Mouse (Mus musculus) CH12.LX (cell line): ENCODE results near the gene Uvrag.

ENCODE experiments used
- CTCF ChIP-seq, 2 experiments: IDR thresholded peaks in 1 of 2; conservative IDR thresholded peaks in 1 of 2; 2 replicates each; pipeline ENCODE4 v1.5.1; 2011 to 2012; ENCODE audit warnings: low read depth in 2 of 2, low read length in 2 of 2, improper control_type of control experiment in 1 of 2, inconsistent platforms in 1 of 2, mild to moderate bottlenecking in 1 of 2, moderate library complexity in 1 of 2
- ELF1 ChIP-seq: IDR thresholded peaks from 2 replicates; pipeline ENCODE4 v1.6.1; 2014; ENCODE audit warnings: low read depth, mild to moderate bottlenecking, inconsistent platforms, low read length, improper control_type of control experiment
- EP300 ChIP-seq: IDR thresholded peaks from 2 replicates; pipeline ENCODE4 v1.6.1; 2011; ENCODE audit warnings: low read length, improper control_type of control experiment
- JUND ChIP-seq: conservative IDR thresholded peaks from 2 replicates; pipeline ENCODE4 v1.6.1; 2011; ENCODE audit warnings: low read depth, low read length, improper control_type of control experiment
- MAX ChIP-seq: IDR thresholded peaks from 2 replicates; pipeline ENCODE4 v1.6.1; 2011; ENCODE audit warnings: low read length, improper control_type of control experiment
- MEF2A ChIP-seq: IDR thresholded peaks from 2 replicates; pipeline ENCODE4 v1.6.1; 2014; ENCODE audit warnings: low read depth, mild to moderate bottlenecking, inconsistent platforms, low read length, improper control_type of control experiment, borderline replicate concordance
- MYC ChIP-seq: IDR thresholded peaks from 2 replicates; pipeline ENCODE4 v1.6.1; 2011; ENCODE audit warnings: low read depth, mild to moderate bottlenecking, improper control_type of control experiment, low read length
- POLR2A ChIP-seq: IDR thresholded peaks from 2 replicates; pipeline ENCODE4 v1.6.1; 2011; ENCODE audit warnings: low read depth, mild to moderate bottlenecking, improper control_type of control experiment, low read length
- RCOR1 ChIP-seq: conservative IDR thresholded peaks from 2 replicates; pipeline ENCODE4 v1.6.1; 2012; ENCODE audit warnings: low read depth, mild to moderate bottlenecking, inconsistent platforms, low read length, improper control_type of control experiment
- USF1 ChIP-seq: IDR thresholded peaks from 2 replicates; pipeline ENCODE4 v1.6.1; 2014; ENCODE audit warnings: low read depth, mild to moderate bottlenecking, inconsistent platforms, low read length, improper control_type of control experiment

- TF ChIP-seq CTCF (conservative IDR thresholded peaks at IDR 0.05 in 1 of 2, IDR thresholded peaks at IDR 0.05 in 1 of 2; ENCODE audit: low read depth in 2 of 2, low read length in 2 of 2) (no peak), MAX (no peak), ELF1 (no peak), MEF2A (no peak), POLR2A (no peak), MYC (no peak), USF1 (no peak), JUND (no peak), EP300 (no peak), RCOR1 (no peak)
Observed at GRCm38 (mm10) chr7:98848899-98849640, 291.9 kb downstream of the Uvrag start.
